Mouse (Mus musculus) liver, embryonic 12.5 days (tissue): ENCODE data around the gene Wbp11. TPM values are rescaled to one million over a fixed set of nuclear protein-coding genes. Genes with fewer than 3 reads are reported as not detected.

Experiments used
- ATAC-seq: fragments of 200-750 bp; cut with Nextera tagmentation; 2 replicates; pipeline ENCODE4 v1.8.0; 2017; ENCODE audit warnings: moderate number of reproducible peaks, mild to moderate bottlenecking, moderate library complexity
- H3K27ac ChIP-seq: fragments of 300-500 bp; sonication (generic); 2 replicates; pipeline ENCODE4 v1.5.1; 2016; ENCODE audit warnings: mild to moderate bottlenecking
- H3K27me3 ChIP-seq: fragments of 300-500 bp; sonication (generic); replicated peaks from 2 replicates; pipeline ENCODE4 v1.6.1; 2016; ENCODE audit warnings: mild to moderate bottlenecking, moderate library complexity
- H3K36me3 ChIP-seq: fragments of 300-500 bp; sonication (generic); 2 replicates; pipeline ENCODE4 v1.6.1; 2016; ENCODE audit warnings: mild to moderate bottlenecking, moderate library complexity
- H3K4me1 ChIP-seq: fragments of 300-500 bp; sonication (generic); 2 replicates; pipeline ENCODE4 v1.6.1; 2016
- H3K4me2 ChIP-seq: fragments of 300-500 bp; sonication (generic); 2 replicates; pipeline ENCODE4 v1.6.1; 2016; ENCODE audit warnings: mild to moderate bottlenecking, moderate library complexity
- H3K4me3 ChIP-seq: fragments of 300-500 bp; sonication (generic); 2 replicates; pipeline ENCODE4 v1.5.1; 2016; ENCODE audit warnings: mild to moderate bottlenecking, moderate library complexity
- H3K9ac ChIP-seq: fragments of 300-500 bp; sonication (generic); 2 replicates; pipeline ENCODE4 v1.6.1; 2016; ENCODE audit warnings: mild to moderate bottlenecking, moderate library complexity
- H3K9me3 ChIP-seq: fragments of 300-500 bp; sonication (generic); replicated peaks from 2 replicates; pipeline ENCODE4 v1.6.1; 2016; ENCODE audit warnings: mild to moderate bottlenecking, moderate library complexity
- WGBS: fragments of 180-500 bp; shearing (Covaris S2); methylation state at CpG from one replicate; pipeline ENCODE4 v1.1.7; 2016; ENCODE audit not compliant: insufficient replicate concordance; 5-methylcytosine and 5-hydroxymethylcytosine counted together
- polyA plus RNA-seq: library from polyadenylated mRNA; unstranded; fragments of >200 nt; fragmentation: Nextera tagmentation; extraction: Ambion mirVana; gene quantifications from 2 replicates; pipeline ENCODE4 v1.2.1, GENCODE M21; 2016

Wbp11 gene
- polyA plus RNA-seq, 1 experiment from 2014 or later = 97.3 TPM

DNA sequence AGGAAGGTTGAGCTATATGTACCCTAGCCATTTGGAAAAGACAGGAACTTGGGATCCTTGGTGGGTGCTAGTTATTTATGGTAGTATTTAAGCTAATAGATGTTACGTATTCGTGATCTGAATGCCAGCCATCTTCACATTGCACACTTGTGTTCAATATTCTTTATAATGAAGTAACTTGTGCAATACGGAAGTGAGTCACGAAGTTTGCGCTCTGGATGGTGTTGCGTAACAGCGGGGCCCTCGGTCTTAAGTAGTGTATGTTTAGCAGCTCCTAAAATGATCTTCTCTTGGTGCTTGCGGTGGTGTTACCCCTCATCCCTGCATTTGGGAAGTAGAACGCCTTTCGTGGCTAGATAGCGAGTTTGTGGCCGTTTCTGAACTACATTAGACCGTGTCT is 19.0 kb downstream of the Wbp11 start:
- peaks cover 55% of the 10 kb centered on the region for H3K4me1 ChIP-seq
- 3% methylated on average over 14 of the region's 14 CpGs for WGBS

DNA sequence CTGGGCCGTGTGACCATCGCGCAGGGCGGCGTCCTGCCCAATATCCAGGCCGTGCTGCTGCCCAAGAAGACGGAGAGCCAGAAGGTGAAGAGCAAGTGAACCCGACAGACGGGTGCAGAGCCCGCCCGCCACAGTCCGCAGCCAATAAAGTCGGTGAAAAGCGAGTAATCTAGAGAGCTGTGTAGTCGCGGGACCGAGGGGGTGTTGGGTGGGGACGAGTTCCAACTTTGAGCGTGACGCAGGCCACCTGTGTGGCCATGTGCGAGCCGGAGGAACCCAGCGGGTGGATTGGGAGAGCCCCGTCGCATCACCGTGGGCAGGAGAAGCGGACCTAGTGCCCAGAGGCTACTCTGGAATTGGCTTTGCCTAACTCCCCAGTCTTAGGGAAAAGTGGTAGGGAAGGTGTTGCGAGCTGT is 19.4 kb downstream of the Wbp11 start:
- under 1% methylated on average over 28 of the region's 28 CpGs for WGBS
- Histone ChIP-seq H3K27me3 (no peaks in the 10 kb centered on the region), H3K27ac (peak overlapping the region; percentile 100), H3K4me1 (peaks cover 55% of the 10 kb centered on the region), H3K9ac (peak overlapping the region; percentile 95), H3K9me3 (no peaks in the 10 kb centered on the region), H3K36me3 (peaks cover 41% of the 10 kb centered on the region), H3K4me2 (peak overlapping the region; percentile 85), H3K4me3 (peak overlapping the region; percentile 95)
- ATAC-seq = peak; percentile 19

More for the DNA sequence above, 19.0 kb downstream of the Wbp11 start:
- no peak for ATAC-seq
- peak overlapping the region; percentile 85 for H3K4me2 ChIP-seq
- no peaks in the 10 kb centered on the region for H3K27me3 ChIP-seq
- no peaks in the 10 kb centered on the region for H3K9me3 ChIP-seq
- peaks cover 46% of the 10 kb centered on the region for H3K36me3 ChIP-seq
- peak overlapping the region; percentile 95 for H3K4me3 ChIP-seq
- peak overlapping the region; percentile 100 for H3K27ac ChIP-seq
- H3K9ac ChIP-seq = peak overlapping the region; percentile 95

DNA sequence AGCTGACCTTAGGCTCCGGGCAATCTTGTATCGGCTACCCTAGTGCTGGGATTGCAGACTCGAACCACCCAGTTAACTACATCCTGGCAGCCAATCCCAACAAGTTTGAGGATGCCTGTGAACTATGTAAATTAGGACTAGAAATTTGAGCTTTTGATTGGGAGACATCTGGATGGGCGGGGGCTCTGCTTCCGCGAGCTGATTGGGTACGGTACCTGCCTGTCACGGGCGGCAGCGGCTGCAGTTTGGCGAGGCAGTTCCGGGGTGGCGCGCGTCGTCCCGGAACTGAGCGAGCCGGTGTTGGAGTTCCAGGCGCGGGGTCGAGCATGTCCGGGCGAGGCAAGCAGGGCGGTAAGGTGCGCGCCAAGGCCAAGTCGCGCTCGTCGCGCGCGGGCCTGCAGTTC is 20.0 kb downstream of the Wbp11 start, which contains the start of gene H2afj:
Gene H2afj (plus strand): TSS at position 231 of the 404 bp plus-strand sequence.
- Histone ChIP-seq H3K4me3 (peak within 1 kb of the TSS; percentile 95), H3K27ac (peak within 1 kb of the TSS; percentile 100)
- ATAC-seq = peak; percentile 78

DNA sequence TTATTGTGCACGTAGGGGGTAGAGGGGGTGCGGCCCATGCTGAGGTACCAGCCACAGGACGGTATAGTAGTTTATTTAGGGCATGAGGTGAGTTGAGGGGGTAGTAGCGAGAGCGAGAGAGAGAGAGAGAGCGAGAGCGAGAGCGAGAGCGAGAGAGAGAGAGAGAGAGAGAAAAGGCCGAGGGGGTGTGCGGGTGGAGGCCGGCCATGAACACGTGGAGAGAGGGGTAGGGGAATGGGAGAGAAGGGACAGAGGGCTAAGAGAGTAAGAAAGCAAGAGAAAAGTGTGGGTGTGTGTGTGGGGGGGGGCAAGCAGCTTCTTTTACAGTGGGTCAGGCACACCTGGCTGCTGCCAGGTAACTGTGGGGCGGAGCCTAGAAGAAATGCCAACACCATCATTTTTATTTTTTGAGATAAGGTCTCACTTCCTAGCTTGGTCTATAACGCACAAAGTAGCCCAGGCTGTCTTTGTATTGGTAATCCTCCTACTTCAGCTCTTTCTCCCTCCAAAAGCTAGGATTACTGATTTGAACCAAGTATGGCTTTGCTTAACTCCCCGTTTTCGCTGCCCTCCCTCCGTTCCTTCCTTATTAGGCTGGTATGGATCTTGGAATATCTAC is 20.5 kb downstream of the Wbp11 start:
- Histone ChIP-seq H3K9ac (peak overlapping the region; percentile 72), H3K4me3 (peak overlapping the region; percentile 95), H3K4me1 (peaks cover 64% of the 10 kb centered on the region), H3K27ac (peak overlapping the region; percentile 100), H3K36me3 (peaks cover 30% of the 10 kb centered on the region), H3K4me2 (peak overlapping the region; percentile 85), H3K9me3 (no peaks in the 10 kb centered on the region), H3K27me3 (no peaks in the 10 kb centered on the region)
- ATAC-seq = no peak
- WGBS = 29% methylated on average over 18 of the region's 18 CpGs

More for the DNA sequence above, 20.0 kb downstream of the Wbp11 start, which contains the start of gene H2afj:
- peaks cover 35% of the 10 kb centered on the region for H3K36me3 ChIP-seq
- H3K27me3 ChIP-seq = no peaks in the 10 kb centered on the region
- no peaks in the 10 kb centered on the region for H3K9me3 ChIP-seq
- peaks cover 60% of the 10 kb centered on the region for H3K4me1 ChIP-seq
- WGBS = under 1% methylated on average over 34 of the region's 34 CpGs
- peak within 1 kb of the TSS; percentile 95 for H3K9ac ChIP-seq
- peak within 1 kb of the TSS; percentile 85 for H3K4me2 ChIP-seq

DNA sequence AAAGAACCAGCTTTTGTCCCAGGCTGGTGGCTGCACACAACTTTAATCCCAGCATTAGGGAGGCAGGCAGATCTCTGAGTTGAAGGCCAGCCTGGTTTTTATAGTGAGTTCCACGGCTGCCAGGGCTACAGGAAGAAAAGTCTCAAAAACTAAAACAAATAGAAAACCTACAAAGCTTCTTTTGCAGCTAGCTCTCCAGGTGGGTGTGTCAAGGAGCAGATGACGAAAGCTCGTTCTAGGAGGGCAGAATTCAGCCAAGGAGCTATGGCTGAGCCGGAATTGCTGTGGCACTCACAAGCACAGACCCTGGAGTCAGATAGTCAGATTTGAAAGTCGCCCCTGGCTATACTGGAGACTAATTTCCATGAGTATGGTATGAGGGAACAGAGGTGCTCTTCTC is 21.2 kb downstream of the Wbp11 start:
- Histone ChIP-seq H3K4me2 (peak overlapping the region; percentile 85), H3K9ac (peak overlapping the region; percentile 72), H3K27me3 (no peaks in the 10 kb centered on the region), H3K4me1 (peaks cover 67% of the 10 kb centered on the region), H3K4me3 (peak overlapping the region; percentile 95), H3K9me3 (no peaks in the 10 kb centered on the region), H3K36me3 (peaks cover 23% of the 10 kb centered on the region), H3K27ac (peak overlapping the region; percentile 100)
- WGBS = 57% methylated on average over 5 of the region's 5 CpGs
- no peak for ATAC-seq

DNA sequence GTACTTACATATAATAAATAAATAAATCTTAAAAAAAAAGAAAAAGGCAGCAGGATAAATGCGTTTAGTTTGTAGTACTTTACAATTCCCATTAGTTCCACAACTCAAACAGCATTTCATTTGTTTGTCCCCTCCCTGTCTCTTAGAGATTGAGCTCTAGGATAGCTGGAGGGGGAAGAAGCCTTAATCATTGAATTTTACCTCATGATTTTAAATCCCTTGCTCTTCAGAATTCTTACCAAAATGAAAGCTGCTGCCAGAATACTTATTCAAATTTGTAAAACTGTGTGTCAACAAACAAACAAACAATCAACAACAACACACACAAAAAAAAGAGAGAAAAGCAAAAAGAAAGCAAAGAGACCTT is 22.6 kb downstream of the Wbp11 start:
- H3K4me1 ChIP-seq = peaks cover 68% of the 10 kb centered on the region
- peak overlapping the region; percentile 79 for H3K4me2 ChIP-seq
- H3K9ac ChIP-seq = peak overlapping the region; percentile 91
- no peaks in the 10 kb centered on the region for H3K27me3 ChIP-seq
- peak overlapping the region; percentile 100 for H3K27ac ChIP-seq
- WGBS = 71% methylated on average over 1 of the region's 1 CpGs
- no peak for ATAC-seq
- no peaks in the 10 kb centered on the region for H3K9me3 ChIP-seq
- H3K4me3 ChIP-seq = peak overlapping the region; percentile 67
- peaks cover 9% of the 10 kb centered on the region for H3K36me3 ChIP-seq

DNA sequence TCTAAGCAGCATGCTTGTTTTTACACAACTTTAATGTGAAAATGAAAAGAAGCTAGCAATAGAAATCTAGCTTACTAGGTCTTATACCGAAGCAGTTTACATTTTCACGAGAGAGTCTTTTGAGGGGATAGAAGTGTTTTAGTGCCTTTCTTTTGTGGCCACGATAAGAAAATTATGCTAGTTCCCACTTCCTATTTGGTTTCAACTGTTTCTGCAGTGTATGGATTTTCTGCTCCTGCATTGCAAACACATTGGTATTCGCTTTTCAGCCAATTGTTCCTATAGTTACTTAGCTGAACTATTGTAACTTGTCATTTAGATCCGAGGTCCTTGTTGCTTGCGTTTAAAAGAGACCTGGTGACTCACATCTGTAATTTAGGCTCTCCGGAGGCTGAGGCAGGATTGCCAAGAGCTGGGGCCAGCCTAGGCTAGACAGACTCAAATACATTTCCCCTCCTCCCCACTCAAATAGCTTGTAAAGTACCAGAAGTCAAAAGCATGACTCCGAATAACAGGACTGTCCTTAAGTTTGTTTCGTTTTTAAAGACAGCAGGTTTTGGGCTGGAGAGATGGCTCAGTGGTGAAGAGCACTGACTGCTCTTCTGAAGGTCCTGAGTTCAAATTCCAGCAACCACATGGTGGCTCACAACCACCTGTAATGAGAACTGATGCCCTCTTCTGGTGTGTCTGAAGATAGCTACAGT is 23.2 kb downstream of the Wbp11 start:
- no peaks in the 10 kb centered on the region for H3K9me3 ChIP-seq
- peak overlapping the region; percentile 79 for H3K4me2 ChIP-seq
- peaks cover 3% of the 10 kb centered on the region for H3K36me3 ChIP-seq
- peaks cover 65% of the 10 kb centered on the region for H3K4me1 ChIP-seq
- no peaks in the 10 kb centered on the region for H3K27me3 ChIP-seq
- peak overlapping the region; percentile 67 for H3K4me3 ChIP-seq
- peak overlapping the region; percentile 100 for H3K27ac ChIP-seq
- peak overlapping the region; percentile 91 for H3K9ac ChIP-seq
- 13% methylated on average over 9 of the region's 9 CpGs for WGBS
- no peak for ATAC-seq

DNA sequence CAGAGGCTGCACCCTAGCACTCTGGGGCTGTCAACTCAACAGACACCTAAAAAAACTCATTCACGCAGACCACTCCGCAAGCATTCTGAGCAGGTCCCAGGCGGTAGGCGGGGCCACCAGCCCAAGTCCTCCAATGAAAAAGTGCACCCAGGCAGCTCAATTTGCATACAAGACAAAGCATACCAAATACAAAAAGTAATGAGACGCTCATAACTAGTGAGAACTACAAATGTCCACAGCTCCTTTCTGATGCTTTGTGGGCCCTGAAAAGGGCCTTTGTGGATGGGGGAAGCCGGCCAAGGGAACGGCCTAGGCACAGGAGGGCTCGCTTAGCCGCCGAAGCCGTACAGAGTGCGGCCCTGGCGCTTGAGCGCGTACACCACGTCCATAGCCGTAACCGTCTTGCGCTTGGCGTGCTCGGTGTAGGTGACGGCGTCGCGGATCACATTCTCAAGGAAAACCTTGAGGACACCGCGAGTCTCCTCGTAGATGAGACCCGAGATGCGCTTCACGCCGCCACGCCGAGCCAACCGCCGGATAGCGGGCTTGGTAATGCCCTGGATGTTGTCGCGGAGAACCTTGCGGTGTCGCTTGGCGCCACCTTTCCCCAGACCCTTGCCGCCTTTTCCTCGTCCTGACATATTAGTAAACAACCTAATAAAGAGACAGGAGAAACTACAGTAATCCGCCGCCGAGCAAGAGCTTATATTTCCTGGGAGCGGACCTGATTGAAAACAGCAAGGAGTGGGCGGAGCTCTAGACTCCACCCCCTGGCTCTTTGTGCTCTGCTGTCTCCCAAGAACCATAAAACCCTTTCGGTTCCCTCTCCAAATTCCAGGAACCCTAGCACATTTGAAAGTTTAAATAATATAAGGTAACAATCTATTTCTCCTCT is 24.0 kb downstream of the Wbp11 start, which contains the start of gene Hist4h4:
Gene Hist4h4 (minus strand): TSS at position 677 of the 895 bp plus-strand sequence.
- Histone ChIP-seq H3K4me1 (peaks cover 63% of the 10 kb centered on the region), H3K27me3 (no peaks in the 10 kb centered on the region), H3K4me3 (peak within 1 kb of the TSS; percentile 67)

DNA sequence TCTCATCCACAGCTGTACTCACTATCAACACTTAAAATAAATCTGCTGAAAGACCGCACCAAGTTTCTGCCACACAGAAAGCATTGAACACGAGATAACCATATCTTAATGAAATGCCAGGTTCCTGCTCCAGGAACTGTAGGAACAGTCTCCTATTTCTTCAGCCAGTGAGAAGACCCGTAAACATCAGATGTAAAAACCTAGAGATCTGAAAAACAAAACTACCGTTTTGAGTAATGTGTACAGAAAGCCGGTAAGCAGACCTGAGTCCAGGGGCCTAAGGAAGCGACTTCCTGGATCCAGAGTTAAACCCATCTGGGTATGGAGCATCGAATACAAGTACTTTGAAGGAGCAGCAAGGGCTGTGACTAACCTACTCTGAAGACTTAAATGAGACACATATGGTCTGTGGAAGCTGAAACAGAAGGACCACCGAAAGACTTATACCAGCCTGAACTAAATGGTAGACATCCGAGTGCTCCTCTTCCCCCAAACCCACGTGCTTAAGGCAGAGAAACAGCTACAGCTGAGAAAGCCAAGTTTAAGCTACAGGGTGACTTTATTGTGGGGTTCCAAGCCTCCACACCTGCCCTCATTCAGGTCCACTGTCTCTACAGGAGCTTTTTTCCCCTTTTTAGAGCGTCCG is 24.8 kb downstream of the Wbp11 start:
- Histone ChIP-seq H3K4me1 (peaks cover 71% of the 10 kb centered on the region), H3K9me3 (no peaks in the 10 kb centered on the region), H3K27ac (peak overlapping the region; percentile 100), H3K36me3 (no peaks in the 10 kb centered on the region), H3K4me2 (peak overlapping the region; percentile 79), H3K27me3 (no peaks in the 10 kb centered on the region), H3K9ac (peak overlapping the region; percentile 91), H3K4me3 (peak overlapping the region; percentile 67)
- peak; percentile 0; the same call in 1 of the 2 replicates for ATAC-seq
- 5% methylated on average over 12 of the region's 12 CpGs for WGBS

More for the DNA sequence above, 24.0 kb downstream of the Wbp11 start, which contains the start of gene Hist4h4:
- Histone ChIP-seq H3K27ac (peak within 1 kb of the TSS; percentile 100), H3K36me3 (no peaks in the 10 kb centered on the region), H3K9ac (peak within 1 kb of the TSS; percentile 91), H3K4me2 (peak within 1 kb of the TSS; percentile 79), H3K9me3 (no peaks in the 10 kb centered on the region)
- ATAC-seq = peak; percentile 77
- under 1% methylated on average over 50 of the region's 50 CpGs for WGBS

DNA sequence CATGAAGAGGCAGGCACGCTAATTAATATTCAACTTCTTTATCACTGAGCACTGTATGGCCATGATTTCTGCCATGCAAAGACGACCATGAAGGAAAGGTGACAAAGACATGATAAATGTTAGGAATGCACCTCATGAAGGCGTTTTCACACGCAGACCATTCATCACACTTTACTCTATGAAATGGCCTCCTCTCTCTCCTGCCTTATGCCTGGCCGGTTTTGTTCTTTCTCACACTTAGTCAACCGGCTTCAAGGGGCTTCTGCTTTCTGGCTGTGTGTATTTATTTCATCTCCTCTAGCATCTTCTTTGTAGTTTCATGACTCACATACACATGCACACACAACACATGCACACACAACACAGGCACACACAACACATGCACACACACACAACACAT is 26.8 kb downstream of the Wbp11 start:
- Histone ChIP-seq H3K27ac (peak overlapping the region; percentile 24; the same call in 1 of the 2 replicates), H3K9ac (no peak overlapping the region), H3K9me3 (no peaks in the 10 kb centered on the region), H3K4me2 (0 out of 2 replicates have a peak overlapping the region, but pooled peaks have one; percentile 9), H3K4me3 (no peak overlapping the region), H3K36me3 (no peaks in the 10 kb centered on the region), H3K27me3 (no peaks in the 10 kb centered on the region), H3K4me1 (peaks cover 69% of the 10 kb centered on the region)
- 65% methylated on average over 6 of the region's 6 CpGs for WGBS
- ATAC-seq = no peak

DNA sequence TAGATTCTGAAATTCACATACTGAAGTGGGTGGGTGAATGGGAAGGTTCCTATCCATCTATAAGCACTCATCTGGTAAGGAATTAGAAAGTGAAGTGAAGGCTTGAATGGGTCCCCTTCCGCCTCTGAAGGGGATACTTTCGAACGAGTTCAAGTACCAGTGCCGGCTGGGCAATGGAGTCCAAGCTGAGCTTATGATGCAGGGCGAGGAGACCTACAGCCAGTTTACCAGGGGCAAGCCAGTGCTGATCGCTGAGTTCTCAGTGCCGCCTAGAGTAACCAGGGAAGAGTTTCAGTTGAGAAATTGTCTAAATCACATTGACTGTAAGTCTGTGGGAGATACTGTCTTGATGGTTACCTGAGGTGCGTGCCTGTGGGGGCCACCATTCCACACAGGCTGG is 27.3 kb downstream of the Wbp11 start:
- H3K9ac ChIP-seq = no peak overlapping the region
- H3K4me3 ChIP-seq = no peak overlapping the region
- no peaks in the 10 kb centered on the region for H3K36me3 ChIP-seq
- no peak overlapping the region for H3K4me2 ChIP-seq
- H3K9me3 ChIP-seq = no peaks in the 10 kb centered on the region
- peak overlapping the region; percentile 24; the same call in 1 of the 2 replicates for H3K27ac ChIP-seq
- H3K4me1 ChIP-seq = peaks cover 68% of the 10 kb centered on the region
- ATAC-seq = no peak
- 86% methylated on average over 8 of the region's 8 CpGs for WGBS
- H3K27me3 ChIP-seq = peaks cover 2% of the 10 kb centered on the region; the same call in 1 of the 2 replicates
